Mouse (Mus musculus) thymus, adult 18-20 months (tissue): ENCODE data around the gene Mab21l3.
"Not testable (repeated sequence)": the region's sequence is repeated elsewhere in the genome, so short reads cannot be mapped to it uniquely, and the experiment has no call there.

Experiments used
- DNase-seq, 2 experiments: peaks; one replicate each; pipeline ENCODE4 v3.0.0; 2022; ENCODE audit warnings: mixed read lengths in 2 of 2

Mab21l3 gene

GRCm38 (mm10) chr3:101839327-101839726 lies 9.4 kb downstream of the Mab21l3 start:
- no peak for DNase-seq

DNA sequence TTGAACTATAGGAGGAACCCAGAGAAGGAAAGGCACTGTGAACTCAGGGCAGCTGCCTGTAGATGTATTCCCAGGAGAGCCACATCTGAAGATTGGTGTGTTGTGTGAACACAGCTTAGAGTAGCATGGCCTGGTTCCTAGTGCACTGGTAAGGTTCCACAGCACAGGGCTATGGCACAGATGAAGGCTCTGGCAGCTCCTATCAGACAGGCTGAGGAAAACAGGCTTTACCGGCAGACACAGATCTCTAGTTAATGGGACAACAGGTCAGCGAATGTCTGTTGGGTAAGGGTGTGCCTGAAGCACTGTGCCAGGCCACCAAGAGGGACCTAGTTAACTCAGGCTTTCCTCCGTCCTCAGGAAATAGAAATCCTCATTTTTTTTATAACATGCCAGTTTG lies 11.8 kb downstream of the Mab21l3 start:
- no peak for DNase-seq

GRCm38 (mm10) chr3:101836532-101836931 lies 12.2 kb downstream of the Mab21l3 start:
- DNase-seq = no peak

GRCm38 (mm10) chr3:101836045-101836444 lies 12.7 kb downstream of the Mab21l3 start:
- DNase-seq = no peak

- peak; percentile 51 to 52 for DNase-seq
These were observed 17.4 kb downstream of the Mab21l3 start for GRCm38 (mm10) chr3:101831189-101831858.

DNA sequence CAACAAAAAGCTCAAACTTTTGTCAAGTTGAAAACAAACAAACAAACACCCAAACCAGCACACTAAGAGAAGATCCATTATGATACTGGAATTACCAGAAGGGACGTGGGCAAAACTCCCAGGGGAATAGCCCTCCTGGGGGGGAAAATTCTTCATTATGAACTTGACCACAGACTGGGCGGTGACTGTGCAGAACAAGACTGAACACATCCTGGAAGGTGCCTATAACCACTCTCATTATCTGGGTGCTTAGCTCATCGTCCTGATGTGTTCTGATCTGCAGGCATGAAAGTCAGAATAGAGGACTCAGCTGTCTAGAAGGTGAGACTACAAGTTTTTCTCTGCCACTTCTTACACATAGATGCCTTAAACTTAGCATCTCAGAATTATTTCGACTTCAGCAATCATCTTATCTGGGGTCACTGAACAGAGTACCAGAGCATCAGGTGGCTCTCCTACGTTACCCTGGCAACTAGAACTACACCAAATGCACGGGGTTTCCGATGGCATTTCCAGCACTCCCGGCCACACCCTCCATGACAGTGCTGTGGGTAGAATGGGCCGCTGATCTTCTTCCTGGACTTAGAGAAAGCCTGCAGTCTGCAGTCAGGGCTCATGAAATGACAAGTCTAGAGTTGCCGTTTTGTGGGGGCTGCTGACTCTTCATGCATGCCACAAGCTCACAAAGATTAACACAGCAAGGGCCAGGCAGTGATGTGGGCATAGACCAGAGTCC lies 18.7 kb downstream of the Mab21l3 start:
- DNase-seq = no peak

DNA sequence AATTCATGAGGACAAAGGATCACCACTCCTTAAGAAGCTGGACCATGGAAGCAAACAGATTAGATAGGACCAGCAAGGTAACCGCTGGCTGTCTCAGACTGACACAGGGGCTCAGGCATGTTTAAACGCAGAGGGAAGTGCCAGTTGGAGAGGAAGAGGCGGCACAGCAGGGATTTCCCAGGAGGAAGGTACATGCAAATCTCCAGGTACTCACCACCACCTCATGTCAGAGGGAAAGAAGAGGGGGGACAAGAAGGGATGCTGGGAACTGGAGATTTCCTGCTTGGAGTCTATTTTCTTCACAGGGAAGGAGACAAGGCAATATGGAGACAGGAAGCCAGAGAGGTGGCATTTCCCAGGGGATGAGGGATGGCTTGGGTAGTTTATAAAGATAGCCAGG lies 20.2 kb downstream of the Mab21l3 start:
- no peak for DNase-seq

DNA sequence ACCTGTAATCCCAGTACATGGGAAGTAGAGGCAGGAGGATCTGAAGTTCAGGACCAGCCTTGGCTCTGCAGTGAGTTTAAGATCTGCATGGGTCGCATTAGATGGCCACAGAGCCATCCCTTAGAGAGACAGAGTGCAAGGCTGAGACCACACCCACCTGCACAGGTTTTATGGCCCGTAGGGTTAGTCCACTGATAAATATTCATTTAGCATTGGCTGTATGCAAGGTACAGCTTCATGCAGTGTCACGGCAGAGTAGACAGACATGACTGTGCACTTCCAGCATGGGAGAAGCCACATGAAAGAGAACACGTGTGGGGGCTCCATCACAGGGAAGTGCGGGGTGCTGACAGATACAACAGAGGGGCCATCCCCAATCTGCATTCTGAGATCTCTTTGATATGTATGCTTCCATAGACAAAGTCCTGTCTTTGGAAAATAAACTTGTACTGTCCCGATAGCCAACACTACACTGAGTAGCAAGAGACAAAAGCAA lies 21.5 kb downstream of the Mab21l3 start:
- peak in 1 of 2 experiments; percentile 42 for DNase-seq

GRCm38 (mm10) chr3:101824338-101824737 lies 24.4 kb downstream of the Mab21l3 start:
- no peak for DNase-seq

DNA sequence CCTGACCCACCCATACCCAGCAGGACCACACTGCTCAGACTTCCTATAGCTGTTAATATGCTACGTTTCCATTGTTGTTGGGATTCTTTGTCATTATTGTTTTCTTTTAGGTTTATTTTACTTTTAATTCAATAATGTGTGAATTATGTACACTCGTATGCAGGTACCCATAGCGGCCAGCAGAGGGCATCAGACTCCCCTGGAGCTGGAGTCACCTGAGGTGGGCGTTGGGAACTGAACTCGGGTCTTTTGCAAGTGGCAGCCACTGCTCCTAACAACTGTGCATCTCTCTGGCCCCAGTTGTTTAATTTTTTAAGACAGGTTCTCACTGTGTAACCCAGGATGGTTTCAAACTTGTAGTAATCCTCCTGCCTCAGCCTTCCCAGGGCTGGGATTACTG lies 26.7 kb downstream of the Mab21l3 start:
- no peak for DNase-seq

DNA sequence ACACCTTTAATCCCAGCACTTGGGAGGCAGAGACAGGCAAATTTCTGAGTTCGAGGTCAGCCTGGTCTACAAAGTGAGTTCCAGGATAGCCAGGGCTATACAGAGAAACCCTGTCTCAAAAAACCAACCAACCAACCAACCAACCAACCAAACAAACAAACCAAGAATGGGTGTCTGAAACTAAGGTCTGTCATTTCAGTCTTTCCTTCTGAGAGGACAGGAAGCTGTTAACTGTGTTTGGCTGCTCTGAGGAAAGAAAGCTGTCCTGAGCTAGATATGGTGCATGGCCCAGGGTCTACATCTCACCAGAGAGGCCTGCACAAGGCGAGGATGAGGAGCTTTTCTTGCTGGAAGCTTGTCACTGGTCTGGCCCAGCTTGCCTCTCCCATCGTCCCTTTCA lies 28.1 kb downstream of the Mab21l3 start:
- DNase-seq = not testable (repeated sequence)

DNA sequence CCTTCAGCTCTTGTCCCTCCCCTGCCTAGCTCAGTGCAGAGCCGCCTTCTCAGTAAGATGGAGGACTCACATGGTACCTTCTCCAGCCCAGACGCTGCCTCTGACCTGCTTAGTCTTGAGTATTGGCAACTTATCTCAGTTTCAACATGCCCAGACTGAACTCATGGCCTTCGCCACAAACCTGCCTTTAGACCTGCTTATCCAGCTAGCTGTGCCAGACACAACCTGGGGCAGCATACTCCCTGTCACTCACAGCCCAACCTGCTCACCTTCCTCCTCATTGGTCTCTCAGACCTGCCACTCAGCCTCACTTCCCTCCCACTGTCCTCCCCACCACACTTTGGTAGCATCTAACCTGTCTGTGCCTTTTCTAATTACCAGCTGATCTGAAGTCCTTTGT lies 32.8 kb downstream of the Mab21l3 start:
- DNase-seq = no peak

DNA sequence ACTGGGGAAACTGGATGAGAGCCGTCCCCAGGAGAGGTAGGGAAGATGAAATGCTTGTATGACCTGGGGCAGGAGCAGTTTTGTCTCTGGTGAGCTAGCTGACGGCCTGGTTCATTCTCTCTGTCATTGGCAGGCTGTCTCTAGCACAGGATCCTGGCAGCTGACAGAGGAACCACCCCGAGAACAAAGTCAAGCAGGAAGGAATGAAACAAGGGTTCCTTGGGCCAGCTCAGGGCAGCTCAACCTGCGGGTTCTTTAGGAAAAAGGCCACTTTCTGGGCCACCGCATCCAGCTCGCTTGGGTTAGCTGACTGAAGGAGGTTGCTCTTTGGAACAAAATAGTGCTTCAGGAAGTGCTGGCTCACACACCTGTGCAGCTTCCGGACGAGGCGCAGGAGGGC lies 34.0 kb downstream of the Mab21l3 start:
- DNase-seq = no peak

DNA sequence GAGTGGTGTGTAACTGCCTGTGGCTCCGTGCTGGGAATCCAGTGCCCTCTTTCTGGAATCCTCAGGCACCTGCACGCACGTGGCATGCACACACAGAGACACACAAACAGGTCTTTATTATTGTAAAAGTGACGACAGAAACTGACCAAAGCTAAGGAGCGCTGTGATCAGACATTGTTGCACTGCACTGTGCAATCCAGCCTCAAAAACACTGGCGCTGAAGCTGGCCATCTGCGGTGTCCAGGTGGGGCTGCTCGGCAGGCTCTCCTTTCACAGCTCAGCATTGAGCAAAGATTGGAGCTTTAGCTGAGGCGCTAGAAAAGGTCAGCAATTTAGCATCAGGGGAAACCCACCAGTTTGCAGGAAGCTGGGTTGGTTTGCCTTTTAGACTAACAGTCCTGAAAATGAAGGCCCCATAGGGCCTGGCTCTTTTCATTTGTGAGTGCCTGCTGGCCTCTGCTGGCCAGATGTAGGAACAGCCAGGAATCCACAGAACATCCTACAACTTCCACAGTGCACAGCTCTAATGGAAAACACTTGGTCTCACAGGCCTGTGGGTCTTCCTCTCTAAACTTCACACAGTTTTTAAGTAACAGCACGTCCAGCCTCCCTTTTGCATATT lies 36.3 kb downstream of the Mab21l3 start:
- DNase-seq = peak in 1 of 2 experiments; percentile 49

GRCm38 (mm10) chr3:101811931-101812330 lies 36.8 kb downstream of the Mab21l3 start:
- no peak for DNase-seq

GRCm38 (mm10) chr3:101807646-101808045 lies 41.1 kb downstream of the Mab21l3 start:
- DNase-seq = no peak

DNA sequence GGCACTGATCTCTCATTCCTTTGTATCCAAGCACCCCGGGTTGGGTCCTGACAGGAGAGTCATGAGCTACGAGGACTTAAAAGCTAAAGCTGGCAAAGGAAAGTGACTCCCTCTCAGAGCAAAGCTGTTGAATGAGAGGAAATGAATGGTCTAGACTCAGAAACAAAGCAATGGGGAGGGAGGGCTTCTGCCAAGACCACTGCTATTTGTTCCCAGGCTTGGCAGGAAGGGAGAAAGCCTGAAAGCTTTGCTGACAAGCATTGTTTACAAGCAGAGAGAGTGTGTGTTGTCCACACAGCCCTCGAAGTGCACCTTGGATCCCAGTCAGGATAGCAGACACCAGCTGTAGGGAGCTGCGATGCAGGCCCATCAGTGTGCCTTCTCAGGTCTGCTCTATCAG lies 41.8 kb downstream of the Mab21l3 start:
- no peak for DNase-seq

DNA sequence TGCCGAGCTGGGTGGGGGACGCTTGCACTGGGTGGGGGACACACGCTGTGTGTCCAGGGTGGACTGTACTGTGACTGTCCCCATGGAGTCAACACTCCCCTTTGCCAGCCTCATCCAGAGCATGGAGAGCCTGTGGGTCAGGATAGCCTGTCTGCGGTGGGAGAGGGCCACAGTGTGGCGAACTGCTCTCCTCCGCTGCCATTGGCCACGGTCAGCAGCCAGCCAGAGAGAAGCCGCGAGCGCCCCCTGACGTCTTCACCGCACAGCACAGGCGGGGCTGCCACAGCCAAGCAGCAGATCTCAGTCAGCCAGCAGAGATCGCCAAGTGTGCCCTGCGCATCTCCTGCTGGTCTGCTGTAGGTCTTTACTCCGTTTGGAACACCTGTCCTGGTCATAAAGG lies 42.6 kb downstream of the Mab21l3 start:
- DNase-seq = peak; percentile 69 to 72

GRCm38 (mm10) chr3:101805562-101806004 lies 43.2 kb downstream of the Mab21l3 start:
- DNase-seq = no peak

DNA sequence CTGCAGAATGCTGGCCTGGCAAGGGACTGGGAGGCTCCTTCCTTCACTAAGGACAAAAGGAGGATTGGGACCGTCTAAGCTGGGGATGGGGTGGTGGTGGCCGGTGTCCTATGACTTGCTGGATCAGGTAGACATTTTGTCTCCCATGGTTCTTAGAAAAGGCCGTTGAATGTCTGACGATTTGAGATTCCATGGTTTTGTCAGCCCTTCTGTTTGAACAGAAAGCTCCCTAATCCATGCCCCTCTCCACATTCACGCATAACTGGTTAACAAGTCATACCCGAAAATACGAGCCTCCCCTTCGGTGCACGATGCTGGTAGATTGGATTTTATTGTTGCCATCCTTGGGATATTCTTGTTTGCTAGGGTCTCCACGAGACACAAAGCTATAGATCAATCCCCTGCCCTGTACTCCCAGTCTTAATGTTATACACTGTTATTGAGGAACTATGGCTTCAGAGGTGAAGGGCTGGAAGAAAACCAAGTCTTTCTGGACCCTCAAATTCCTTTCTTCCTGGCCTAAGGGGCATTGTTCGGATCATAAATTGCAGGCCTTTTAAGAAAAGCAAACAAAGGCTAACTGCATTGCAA lies 43.7 kb downstream of the Mab21l3 start:
- no peak for DNase-seq

DNA sequence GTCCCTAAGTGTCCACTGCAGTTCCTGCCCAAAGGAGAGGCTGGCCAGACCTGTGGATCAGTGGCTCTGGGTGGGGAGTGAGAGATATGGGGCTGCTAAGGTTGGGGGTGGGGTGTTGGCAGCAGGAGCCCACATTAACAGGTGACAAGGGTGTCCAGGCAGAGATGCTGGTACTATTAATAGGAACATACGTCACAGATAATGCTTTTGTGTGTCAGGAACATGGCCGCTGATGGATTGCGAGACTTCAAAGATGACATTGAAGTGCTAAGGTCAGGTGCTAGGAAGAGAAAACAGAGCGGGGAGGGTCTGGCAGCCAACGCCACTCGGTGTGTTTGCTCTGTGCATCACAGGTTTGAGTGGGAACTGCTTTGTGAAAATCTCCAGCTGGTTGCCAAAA lies 44.4 kb downstream of the Mab21l3 start:
- DNase-seq = no peak

- DNase-seq = no peak
These were observed 45.0 kb downstream of the Mab21l3 start for GRCm38 (mm10) chr3:101803764-101804163.

DNA sequence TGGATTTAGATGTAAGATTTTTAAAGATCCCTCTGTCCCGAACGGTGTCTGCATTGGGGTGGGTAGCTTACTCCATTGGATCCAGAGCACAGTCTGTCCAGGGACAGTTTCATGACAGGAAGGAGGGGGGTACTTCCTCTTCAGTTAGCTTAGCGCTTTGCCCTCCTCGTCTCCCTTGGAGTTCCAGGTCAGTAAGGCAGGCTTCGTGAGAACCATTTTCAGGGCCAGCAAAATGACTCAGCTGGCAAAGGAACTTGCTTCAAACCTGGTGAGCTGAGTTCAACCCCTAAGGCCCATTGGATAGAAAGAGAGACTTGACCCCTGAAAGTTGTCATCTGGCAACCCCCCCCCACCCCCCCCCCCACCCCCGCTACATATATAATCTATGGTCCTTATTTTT lies 46.0 kb downstream of the Mab21l3 start:
- DNase-seq = no peak
